Mouse (Mus musculus): ENCODE data around the gene Trim25.

DNA sequence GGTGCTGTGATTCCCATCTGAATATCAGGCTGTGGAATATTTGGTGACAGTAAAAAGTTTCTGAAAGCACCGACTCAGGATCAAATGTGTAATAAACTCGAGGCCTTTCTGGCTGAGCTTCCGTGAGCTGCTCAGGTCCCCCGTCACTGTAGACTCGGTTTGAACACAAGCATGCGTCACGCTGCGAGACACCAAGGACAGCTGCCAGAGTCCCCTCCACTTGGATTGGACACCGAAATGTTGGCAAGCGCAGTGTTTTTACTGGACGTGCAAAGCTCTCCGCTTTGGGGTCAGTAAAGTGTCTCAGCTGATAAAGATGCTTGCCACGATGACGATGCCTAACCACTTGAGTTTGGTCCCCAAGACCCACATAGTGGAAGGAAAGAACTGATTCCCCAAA is 69.5 kb downstream of the Trim25 start:
- TF ChIP-seq CTCF (IDR thresholded peaks at IDR 0.05; ENCODE audit: borderline replicate concordance, control insufficient read depth, extremely low read depth, insufficient read depth, low read length, poor library complexity) (no peak), POLR2A (IDR thresholded peaks at IDR 0.05; ENCODE audit: control insufficient read depth, extremely low read depth, insufficient read depth, low read length, poor library complexity) (no peak)
